Mouse (Mus musculus) urinary bladder, adult 18-20 months (tissue): ENCODE measurements at regions not wholly inside any gene's neighbourhood (a gene's known extent, or its start where the extent isn't known, plus 50 kb on each side); places are given as distances from the start of the nearest gene placed in this dataset.

Source experiments
- DNase-seq, 2 experiments: peaks; one replicate each; pipeline ENCODE4 v3.0.0; 2022; ENCODE audit warnings: low spot score in 2 of 2, mixed read lengths in 2 of 2

DNA sequence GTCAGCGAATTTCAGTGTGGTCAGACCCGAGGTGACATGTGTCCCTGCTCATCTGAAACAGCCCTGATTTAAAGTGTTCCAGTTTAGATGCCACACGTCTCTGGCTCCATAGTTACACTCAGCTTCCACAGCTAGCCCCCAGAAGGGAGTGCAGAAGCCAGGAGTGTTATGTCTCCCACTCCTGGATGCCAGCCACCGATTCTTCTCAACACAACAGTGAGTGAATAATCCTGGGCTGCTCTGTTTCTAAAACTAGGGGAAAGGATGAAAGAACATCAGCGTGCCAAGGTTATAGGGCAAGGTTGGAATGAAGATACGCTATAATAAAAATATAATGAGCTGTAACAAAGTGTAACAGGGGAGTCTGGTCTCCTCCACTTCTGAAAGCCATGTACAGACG lies 51.5 kb upstream of the Stmnd1 start:
- no peak for DNase-seq

DNA sequence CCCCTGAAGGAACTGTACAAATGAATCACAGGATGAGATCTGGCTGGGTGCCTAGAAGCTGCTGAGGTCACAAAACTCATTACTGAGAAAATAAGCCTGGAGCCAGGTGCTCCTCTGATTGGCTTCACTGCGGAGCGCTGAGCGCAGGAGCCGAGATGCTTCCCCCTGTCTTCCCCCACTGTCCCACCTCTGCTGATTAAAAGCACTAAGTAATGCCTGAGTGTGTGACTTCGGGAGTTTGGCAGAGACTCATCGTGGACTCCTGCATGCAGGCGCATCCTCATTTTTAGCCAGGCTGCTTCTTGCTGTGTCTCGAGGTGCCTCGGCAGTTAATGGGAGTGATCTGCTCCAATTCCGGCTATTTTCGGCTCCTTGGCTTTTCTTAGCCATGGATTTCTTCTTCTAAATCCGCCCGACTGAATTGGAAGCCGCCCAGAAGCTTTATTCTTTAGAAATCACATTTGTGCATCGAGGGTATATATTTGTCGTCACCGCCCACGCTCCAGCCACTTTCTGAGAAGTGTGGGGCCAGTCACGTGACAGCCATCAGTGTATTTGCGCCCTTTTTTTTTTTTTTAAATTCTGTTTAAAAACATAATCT lies 55.3 kb upstream of the Stmnd1 start:
- peak; percentile 9 to 35 for DNase-seq

DNA sequence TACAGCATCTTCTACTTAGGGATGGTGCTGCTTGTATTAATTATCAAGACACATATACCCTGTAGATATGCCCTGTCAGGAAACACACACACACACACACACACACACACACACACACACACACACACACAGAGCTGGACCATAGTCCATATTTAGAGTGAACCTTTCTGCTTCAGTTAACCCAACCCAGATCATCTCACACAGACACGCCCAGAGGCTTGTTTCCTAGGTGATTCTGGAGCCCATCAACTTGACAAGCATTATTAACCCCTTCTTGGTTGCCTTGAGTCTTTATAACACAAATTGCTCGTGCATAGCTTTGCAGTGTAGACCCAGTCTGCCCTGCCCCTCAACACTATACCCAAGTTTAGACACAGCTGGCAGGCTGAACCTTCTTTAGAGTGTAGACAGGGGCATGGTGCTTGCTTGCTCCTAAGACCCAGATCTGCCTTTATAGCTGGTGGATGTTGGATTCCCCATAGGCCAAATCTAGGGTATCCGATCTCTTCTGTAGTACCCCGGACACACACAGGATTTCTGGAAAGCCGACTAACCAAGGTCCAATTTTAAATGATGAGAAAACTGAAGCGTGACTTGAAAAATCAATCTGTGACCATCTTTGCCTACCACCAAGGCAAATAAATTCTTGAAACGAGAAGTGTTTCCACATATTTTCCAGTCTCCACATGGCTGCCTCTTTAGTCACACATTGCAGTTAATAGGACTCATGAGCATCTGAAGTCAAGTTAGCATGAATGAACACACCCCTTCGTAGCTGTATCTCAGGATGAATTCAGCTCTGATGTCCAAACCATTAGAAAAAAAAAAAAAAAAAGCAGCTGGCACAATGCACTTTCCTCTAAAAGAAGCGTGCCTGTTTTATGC lies 56.3 kb upstream of the Stmnd1 start:
- DNase-seq: no peak

DNA sequence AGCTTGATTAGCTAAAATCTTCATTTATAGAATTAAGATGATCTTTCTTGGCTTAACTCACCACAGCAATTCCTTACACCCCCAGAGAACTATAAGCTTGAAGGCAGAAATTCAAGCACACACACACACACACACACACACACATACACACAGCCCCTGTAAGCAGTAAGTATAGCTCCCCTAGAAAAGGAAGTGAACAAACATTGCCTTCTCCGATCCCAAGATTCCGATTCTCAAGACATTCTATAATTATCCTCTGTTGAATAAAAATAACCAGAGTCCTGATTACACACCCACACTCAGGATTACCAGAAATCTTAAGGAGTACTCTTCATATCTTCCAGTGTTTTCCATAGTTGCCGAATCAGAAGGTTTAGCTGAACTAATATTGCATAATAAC lies 70.0 kb upstream of the Stmnd1 start:
- DNase-seq: no peak

DNA sequence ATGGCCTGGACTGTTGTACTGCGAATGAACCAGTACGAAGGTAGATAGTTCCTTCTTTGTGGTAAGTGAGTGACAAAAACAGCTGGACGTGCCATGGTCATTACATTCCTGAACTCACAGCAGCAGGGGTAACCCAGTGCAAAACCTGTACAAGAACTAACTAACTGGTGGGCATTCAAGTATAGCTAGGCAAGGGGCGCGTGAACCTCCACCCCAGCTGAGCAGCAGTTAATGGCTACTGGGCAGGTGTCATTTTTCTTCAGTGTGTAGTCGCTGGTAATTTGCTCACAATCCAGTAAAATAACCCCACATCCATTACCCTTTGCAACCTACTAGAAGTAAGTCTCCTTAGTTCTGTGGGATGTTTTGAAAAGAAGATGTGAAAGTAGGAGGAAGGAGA lies 70.9 kb upstream of the Stmnd1 start:
- no peak for DNase-seq

DNA sequence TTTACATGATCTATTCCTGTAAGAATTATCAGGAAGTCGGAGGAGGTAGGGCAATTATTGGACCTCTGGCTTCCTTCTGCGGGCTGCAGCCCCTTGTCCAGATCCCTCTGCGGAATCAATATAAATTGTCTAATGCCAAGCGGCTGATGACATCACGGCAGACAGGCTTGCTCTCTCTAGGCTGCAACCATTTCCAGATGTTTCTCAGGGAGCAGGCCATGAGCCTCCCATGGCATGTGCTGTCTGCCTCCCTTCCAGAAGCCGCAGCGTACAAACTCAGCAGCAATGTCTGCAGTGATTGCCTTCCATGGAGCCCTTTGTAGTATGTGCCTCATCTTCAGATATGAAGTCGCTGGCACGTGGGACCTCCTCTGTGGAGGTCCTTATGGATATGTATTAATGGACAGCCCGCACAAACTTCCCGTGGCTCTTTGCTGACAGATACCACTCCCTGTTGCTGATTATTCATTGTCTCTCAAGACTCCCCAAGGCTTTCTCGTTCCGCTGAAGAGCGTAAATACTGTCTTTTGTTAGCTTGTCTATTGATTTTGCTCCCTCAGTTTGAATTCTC lies 72.4 kb upstream of the Stmnd1 start:
- no peak for DNase-seq

DNA sequence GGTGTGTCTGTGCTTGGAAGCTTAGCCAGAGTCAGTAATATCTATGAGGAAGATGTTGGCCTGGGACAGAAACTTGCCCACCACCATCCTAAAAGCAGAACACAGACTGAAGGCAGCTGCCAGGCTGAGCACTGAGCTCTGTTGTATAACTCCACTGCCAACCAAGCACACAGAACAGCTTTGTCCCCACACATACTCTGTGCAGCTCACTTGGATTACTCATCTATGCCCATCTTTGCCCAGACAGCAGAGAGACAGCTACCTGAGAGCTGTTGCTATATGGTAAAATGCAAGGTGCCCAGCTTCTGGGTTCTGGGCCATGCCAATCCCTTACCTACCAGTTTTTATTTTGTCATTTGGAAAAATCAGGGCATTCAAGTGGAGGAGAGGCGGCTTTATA lies 80.4 kb upstream of the Stmnd1 start:
- DNase-seq: no peak

DNA sequence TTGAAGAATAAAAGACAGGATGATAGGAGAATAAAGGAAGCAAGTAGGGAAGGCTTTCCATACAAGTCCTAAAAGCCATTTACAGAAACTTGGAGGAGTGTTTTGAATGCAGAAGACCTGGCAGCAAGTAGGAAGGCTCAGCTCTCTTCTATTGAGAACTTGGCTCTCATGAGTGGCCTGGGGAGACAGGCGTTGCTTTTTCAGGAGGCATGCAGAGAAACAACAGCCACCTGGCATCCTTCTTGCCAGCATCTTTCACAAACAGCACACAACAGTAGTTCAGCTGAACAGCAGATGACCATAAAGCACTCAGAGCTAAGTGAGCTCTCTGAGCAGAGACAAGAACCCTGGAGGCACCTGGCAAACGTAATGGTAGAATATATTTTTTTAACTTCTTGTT lies 83.8 kb upstream of the Stmnd1 start:
- no peak for DNase-seq

DNA sequence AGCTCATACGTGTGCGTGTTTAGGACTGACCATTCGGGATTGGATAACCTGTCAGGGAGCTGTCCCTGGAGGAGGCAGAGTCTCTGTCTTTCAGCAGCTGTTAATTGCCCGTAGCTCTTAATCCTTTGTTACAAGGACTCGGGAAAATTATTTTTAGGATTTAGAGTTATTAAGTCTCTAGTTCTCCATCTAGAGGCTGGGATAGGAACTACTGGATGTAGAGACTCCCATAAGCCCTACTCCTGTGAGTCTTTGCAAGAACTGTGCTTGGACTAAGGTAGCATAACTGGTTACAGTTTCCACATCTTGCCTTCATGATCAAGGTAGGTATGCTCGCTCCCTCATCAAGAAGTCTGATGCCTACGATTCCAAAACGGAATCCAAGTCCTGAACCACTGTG lies 90.7 kb upstream of the Stmnd1 start:
- no peak for DNase-seq

DNA sequence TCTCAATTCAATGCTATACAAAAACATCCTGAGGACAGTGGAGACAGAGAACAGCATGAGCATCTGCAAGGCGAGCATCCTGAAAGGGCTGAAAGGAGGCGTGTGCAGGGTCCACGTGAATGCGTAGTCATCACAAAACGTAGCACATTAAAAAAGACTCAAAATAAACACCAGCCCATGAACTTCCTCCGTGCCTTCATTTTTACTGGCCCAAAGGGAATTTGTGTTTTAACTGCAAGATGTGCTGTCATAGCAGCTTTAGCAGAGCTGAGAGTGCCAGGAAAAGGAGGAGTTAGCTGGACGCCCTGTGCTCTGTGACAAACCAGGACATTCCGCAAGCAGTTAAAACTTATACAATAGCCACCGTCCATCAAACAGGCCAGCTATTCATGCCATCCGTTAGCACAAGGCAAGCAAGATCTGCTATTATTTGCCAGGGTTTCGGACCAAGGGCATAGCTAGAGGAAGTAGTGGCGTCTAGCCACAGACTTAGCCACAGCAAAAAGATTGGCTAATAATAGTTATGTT lies 92.9 kb upstream of the Stmnd1 start:
- peak in 1 of 2 experiments; percentile 45 for DNase-seq

DNA sequence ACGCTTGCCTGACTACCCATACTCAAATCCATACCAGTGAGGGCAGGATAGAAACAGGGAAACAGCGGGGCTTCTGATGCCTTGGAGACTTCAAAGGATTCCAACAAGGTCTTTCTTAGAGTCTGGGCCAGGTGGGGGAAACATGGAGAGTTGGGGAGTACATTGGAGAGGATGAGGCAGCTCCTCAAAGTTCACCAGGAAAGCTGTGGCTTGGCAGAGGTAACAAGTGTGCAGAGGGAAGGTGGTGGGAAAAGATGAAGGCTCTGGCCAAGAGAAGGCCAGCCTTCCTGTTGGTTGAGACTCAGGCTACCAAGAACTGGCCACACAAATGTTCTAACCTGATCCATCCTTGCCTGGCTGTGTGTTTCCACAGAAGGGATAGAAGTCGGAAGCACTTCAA lies 93.6 kb upstream of the Stmnd1 start:
- no peak for DNase-seq

DNA sequence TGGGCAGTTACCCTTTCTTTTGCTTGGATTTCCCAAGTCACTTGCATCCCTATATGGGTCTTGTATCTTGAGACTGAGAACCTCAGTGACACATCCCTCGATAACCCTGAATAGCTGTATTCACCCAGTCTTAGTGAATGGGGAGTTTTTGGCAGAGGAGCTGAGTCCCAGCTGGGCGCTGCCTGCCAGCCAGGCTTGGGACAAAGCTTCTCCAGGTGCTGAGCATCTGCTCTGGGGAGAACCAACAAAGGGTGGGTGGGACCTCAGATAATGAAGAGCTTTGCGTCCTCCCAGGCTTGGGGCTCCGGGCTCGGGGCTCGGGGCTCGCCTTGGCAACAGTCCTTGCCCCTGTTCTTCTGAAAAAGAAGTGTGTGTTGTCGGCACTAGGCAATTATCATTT lies 100.4 kb upstream of the Stmnd1 start:
- no peak for DNase-seq

DNA sequence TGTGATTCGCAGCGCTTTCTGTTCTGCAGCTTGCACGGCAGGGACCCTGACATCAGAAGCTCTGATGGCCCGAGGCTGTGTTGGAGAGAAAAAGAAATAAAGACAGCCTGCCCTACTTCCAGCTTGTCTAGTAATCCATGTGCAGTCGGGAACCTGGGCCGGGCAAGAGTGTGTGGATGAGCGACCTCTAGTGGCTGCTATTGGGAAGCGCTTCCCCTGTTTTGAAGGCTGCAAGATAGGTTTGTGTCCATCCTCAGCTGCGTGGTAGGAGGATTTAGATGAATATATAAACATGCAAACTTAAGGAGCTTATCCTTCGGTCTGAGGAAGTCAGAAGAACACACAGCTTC lies 111.5 kb upstream of the Stmnd1 start:
- DNase-seq: peak in 1 of 2 experiments; percentile 66

DNA sequence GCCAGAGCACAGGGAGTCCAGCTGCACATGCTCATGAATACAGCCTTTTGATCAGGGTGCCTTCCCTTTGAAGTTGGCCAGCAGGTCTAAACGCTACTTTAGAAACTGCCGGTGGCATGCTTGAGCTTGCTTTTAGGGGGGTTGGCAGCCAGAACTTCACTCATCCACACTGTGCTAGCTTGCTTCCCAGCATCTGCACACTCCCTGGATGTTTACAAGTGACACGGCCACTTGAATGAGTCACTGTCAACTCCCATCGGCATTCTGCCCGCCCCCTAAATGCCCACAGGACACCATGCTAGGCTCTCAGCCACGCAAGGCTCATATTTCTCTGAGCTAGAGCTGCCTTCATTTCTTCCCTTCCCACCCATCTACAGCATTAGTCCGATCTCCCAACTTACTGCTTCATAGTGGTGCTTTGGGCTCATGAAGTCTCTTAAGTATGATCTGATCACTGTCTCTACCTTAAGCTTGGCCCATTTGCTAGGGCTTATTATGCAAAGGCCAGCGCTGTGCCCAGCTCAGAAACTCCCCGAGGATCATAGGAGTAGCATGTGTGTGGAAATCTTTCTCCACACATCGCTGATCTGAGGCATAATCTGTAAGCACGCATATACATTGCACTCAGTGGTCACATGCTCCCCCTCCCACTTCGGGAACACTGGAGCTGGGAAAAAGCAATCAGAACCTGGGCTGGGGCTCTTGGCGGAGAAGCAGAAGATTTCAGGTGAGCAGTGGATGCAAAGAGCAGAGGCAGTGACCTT lies 112.1 kb upstream of the Stmnd1 start:
- DNase-seq: peak; percentile 25 to 46

DNA sequence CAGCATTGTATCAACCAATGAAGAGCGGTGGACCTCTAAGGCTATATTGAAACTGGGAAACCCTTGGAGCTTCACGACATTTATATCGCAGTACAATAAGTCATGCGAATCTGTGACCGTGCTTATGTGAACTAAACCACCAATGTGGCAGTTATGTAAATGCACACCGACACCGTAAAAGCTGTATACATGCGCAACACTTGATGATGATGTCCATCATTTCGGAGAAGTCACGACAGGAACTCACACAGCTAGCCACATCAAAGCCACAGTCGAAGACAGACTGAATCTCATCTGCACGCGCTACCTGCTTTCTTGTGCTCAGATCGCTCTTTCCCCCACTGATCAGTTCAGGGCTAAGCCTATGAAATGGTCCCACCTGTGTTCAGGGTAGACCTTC lies 114.2 kb upstream of the Stmnd1 start:
- no peak for DNase-seq

DNA sequence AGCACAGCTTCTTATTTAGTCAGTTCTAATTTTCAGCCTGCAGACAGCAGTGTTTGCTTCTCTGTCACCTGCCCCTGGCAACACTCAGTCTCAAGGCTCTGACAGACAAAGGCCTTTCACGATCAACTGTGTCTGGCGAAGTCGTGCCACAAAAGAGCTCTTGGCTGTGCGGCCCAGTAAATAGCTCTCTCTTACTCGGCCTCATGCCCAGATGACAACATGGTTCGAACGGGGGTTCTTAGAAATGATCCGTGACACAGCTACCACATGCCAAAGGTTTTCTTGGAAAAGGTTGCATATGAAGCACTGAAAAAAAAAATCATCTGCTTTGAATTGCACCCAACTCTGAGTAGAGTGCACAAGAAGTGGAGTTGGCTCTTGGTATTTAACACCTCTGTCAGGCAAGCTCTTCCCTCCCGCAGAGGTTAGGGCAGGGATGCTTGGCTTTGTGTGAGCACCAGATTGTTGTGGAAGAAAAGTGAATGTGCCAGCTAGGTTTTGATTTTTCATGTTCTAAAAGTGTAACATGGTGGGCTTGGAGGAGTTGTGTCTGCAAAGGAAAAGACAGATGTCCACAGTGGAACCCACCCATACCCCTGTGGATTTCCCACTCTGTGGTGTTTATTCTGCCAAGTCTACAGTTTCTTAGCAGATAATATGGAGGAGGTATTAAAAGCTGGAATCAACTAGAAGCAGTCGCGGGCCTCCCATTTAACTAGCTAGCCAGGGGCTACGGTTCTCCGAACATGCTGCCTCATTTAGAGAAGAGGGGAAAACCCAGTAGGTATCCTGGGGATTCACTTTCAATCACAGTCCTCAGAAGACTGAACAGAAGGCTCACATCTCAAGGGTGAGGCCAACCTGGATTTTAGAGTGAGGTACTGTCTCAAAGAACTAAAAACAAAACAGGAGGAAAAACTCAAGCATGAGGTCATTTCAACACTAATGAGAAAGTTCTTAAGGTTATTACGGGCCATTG lies 120.0 kb upstream of the Stmnd1 start:
- no peak for DNase-seq

DNA sequence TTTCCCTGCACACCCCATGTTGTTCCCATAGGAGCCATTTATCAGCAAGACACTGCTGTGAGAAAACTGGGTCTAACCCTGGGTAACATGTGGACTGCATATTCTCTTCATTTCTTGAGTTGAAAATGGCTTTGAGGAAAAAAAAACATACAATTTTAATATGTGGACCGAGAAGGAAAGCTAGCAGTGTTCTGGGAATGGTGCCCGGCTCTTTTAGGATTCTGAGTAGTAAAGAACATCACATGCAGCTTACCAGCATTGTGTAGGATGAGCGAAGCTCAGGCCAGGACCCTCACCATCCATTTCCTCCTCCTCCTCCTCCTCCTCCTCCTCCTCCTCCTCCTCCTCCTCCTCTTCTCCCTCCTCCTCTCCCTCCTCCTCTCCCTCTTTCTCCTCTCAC lies 133.5 kb upstream of the Stmnd1 start:
- DNase-seq: no peak

DNA sequence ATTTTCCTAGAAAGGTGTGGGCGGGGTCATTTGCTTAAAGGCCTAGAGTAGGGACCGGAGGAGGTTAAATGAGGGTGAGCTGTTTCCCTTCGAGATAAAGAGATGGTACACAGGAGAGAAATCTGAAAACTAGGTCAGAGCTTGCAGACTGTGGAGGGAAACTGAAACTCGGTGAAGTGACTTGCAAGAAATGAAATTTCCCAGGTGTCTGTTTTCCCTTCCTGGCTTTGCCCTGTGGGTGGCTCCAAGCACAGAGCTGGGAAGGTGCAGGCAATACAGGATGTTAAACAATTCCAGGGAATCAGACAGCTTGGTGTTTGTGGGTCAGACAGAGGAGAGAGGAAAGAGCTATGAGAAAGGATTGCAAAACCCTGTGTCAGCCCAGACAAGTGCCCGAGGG lies 134.3 kb upstream of the Stmnd1 start:
- no peak for DNase-seq

DNA sequence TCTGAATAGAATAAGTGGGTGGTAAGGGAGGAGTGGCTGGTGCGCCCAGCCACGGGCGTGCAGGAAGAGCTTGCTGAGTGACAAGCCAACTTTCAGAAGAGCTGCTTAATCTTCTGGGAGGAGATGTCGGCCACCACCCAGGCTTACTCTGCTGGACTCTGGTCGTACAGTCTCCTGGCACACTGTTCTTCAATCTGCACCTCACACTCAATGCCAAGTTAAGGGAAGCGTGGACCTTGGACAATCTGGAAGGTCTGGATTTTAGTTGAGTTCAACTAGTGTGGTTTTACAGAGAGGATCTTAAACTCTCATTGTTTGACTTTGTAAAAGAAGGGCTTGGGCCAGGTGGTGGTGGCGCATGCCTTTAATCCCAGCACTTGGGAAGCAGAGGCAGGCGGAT lies 138.1 kb upstream of the Stmnd1 start:
- DNase-seq: no peak

DNA sequence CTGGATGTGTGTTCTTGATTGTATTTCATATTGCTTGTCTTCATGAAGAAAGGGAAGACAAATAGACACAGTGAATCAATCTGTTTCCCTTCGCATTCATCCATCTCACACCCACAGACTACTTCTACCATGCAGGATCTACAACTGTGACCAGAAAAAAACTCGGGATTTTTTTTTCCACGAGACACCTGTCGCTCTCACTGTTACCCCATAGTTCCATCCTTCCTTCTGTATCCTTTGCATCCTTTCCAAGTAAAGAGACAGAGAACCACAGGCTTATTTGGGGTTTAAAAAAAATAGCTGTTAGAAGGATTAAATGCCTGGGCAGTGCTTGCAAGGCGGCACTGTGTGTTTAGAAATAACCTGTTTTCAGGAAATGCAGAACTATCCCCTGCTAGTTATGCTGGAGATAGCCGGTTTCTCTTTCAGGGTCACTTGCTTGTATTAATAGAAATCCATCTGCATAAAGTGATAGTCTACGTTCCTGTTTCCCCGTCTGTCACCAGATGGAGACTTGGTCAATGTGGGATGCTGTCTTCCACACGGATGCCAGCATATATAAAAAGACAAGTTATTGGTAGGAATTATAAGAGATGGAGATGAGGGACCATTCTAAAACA lies 144.2 kb upstream of the Stmnd1 start:
- no peak for DNase-seq

DNA sequence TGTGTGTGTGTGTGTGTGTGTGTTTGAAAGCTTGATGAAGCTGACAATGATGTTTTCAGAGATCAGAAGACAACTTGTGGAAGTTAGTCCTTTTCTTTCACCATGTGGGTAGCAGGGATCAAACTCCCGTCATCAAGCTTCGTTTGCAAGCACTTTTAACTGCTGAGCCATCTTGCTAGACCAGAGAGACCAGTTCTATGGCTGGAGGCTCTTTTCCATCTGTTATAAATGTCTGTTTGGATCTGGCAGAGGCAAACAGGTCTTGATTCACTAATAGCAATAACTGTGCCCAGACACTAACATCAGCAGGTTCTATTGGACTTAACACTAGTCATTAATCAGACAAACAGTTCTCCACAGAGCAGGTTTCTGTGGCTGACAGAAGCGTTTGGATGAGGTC lies 150.1 kb upstream of the Stmnd1 start:
- DNase-seq: peak in 1 of 2 experiments; percentile 1
